Mouse (Mus musculus): ENCODE data around the gene Tmem179b.

Gene Tmem179b

DNA sequence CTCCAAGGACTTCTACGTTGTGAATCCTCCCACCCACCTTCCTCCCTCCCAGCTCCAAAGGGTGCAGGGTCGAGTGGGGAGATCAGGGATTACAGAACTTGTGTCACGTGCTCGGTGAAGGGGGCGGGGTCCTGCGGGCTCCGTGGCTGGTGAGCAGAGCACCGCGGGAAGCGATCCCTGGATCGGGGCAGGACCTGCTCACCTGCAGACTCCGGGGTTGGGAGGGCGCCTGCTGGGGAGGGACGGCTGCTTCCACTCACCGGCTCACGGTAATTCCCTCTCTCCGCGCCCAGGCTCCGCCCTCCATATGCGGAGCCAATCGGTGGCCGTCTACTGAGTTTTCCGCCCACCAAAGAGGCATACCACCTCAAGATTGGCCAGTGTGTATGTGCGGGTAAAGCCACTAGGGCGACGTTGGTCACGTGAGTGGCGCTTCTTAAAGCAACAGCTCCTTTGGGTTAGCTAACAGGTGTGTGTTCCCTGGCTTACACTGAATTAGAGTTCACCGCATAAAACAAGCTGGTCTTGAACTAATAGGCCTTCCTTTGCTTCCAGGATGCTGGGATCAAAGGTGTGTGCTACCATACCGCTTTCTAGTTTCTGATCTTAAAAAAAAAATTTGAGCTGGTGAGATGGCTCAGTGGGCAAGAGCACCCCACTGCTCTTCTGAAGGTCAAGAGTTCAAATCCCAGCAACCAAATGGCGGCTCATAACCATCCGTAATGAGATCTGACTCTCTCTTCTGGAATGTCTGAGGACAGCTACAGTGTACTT lies 11.9 kb upstream of the Tmem179b start, which contains the start of gene Taf6l:
TSS of gene Taf6l (minus strand) at position 410 of the 774 bp plus-strand sequence.
- DNase-seq (ENCODE audit: low spot score), result peak; percentile 97

DNA sequence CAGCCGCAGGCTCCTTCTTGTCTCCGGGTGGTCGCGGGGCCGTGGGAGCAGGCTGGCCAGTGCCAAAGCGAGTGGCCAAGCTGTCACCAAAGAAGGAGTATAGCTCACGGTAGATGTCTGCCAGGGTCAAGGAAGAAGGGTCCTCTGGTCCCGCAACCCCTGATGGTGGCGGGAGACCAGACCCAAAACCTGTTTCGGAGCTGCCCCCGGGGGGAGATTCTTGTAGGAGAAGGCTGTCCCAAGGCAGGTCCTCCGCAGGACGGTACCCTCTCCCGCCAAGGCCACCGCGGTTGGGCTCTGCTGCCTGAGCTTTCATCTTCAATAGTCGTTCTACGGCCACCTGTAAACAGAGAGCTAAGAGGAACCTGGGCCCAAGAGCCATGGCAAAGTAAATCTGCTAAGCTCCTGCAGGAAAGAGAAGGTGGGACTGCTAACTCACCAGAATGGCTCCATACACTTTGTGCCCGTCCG lies 719 bp upstream of the Tmem179b start:
- no peak for DNase-seq (ENCODE audit: low spot score)

DNA sequence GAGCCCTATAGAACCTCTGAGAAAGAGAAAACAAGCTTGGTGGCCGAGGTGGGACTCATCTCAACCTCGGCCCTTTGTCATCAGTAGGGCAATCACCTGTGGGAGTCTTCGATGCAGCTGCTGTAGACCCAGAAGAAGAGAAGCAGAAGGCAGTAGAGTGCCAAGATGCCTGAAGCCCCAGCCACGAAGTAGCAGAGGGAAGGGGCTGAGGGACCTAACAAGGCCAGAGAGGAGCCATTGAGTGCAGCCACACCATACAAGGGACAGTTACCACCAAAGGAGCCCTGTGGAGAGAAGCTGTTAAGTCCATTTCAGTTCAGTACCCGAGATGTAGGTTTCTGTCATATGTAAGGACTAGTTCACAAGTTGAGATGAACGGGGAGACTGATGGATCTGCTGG lies 858 bp downstream of the Tmem179b start:
- no peak for DNase-seq (ENCODE audit: low spot score)

DNA sequence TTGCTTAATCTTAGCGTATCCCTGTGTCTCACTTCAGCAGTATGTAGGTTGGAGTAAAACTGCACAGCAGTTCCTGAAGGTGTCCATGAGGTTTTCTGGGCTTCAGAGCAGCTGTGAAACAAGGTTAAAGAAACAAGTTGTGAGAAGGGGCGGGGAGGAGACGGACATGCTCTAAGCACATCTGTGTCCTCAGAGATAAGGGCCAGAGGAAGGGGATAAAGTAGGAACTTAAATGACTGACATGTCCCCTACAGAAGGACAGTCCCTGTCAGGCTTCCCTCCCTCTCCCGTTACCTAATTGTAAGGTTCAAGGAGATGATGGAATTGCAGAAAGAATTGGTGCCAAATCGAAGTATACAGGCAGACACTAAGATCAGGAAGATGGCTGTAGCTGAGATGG lies 1.3 kb downstream of the Tmem179b start:
- DNase-seq (ENCODE audit: low spot score), result no peak

DNA sequence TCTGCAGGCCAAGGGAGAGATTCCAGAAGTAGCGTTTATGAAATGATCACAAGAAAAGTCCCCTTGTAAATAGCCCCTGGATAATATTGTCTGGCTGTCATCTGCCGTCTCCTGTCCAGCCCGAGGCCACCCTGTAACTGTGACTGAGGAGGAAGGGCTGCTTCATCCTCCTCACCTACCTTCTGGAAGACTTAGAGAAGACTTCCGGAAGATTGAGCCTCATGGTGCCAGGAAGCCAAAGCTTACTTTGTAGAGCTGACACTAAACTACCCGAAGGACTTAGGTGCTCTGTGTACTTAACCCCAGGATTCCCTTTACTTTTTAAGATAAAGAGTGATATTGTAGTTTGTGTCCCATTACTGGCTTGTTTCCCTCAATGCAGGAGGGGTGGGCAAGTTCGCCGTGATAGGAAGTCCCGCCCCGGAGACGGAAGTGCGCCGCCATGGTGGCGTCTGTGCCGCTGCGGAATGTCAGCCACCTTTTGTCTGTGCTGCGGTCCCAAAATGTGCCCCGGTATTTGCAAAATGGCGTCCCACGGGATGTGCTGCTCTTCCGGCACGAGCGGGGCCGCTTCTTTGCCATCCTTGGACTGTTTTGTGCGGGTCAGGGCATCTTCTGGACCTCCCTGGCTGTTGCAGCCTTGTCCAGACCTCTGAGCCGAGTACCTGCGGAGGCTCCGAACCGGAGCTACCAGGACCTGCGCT lies 3.5 kb downstream of the Tmem179b start, which contains the start of gene Tmem223:
TSS of gene Tmem223 (plus strand) at position 430 of the 704 bp plus-strand sequence.
- peak; percentile 82 for DNase-seq (ENCODE audit: low spot score)

DNA sequence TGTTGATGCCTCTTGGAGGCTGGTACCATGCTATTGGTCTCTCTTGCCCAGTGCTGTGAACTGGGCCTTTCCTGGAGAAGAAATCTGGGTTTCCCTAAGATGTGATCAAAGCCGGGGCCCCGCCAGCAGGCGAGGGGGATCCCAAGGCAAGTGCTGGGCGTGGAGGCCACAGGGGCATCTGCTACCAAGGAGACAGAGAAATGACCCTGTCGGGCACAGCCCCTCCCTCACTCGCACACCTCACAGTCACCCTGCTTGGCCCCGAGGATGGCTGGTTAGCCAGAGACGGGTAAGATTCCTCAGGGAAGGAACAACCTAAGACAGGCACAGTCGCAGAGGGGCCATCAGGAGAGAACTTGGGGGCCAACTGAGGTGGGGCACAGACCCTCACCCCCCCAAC lies 8.7 kb downstream of the Tmem179b start:
- DNase-seq (ENCODE audit: low spot score), result no peak

DNA sequence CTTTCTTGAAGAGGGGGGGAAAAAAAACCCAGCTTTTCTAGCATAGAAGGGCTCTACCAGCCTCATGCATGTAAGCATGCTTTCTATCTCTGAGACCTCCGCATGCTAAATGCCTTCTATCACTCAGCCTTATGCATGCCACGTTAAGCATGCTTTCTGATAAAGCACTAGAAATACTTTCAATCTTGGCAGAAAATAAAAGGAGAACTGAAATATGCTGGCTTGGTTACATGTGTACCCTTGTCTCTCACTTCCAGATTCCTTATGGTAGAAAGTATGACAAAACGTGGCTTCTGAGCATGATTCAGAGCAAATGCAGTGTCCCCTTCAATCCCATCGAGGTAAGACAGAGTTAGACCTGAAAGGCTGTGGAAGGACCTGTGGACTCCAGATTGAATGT lies 11.0 kb downstream of the Tmem179b start:
- DNase-seq (ENCODE audit: low spot score), result no peak

DNA sequence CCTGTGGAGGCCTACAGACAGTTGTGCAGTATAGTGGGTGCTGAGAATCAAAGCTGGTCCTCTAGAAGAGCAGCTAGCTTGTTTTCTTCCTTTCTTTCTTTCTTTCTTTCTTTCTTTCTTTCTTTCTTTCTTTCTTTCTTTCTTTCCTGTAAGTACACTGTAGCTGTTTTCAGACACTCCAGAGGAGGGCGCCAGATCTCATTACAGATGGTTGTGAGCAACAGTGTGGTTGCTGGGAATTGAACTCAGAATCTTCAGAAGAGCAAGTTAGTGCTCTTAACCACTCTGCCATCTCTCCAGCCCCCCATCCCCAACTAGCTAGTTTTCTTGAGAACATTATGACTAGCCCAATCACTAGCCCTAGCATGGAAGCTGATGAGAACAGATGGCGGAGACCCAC lies 13.5 kb downstream of the Tmem179b start:
- no peak for DNase-seq (ENCODE audit: low spot score)

DNA sequence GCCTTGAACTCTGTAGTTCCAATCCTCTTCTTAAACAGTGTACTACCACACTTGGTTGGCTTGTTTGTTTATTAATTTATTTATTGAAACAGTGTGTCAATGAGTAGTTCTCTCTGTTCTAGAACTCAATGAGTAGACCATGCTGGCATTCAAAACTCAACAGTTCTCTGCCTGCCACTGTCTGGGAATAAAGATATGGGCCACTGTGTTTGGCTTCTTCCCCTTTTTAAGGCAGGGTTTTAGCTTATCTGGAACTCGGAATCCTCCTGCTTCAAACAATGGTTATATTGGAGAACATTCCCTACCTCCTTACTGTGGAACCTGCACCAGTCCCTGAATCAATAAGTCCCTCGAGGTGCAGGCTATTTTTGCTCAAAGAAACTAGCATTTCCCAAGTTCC lies 15.4 kb downstream of the Tmem179b start:
- no peak for DNase-seq (ENCODE audit: low spot score)

DNA sequence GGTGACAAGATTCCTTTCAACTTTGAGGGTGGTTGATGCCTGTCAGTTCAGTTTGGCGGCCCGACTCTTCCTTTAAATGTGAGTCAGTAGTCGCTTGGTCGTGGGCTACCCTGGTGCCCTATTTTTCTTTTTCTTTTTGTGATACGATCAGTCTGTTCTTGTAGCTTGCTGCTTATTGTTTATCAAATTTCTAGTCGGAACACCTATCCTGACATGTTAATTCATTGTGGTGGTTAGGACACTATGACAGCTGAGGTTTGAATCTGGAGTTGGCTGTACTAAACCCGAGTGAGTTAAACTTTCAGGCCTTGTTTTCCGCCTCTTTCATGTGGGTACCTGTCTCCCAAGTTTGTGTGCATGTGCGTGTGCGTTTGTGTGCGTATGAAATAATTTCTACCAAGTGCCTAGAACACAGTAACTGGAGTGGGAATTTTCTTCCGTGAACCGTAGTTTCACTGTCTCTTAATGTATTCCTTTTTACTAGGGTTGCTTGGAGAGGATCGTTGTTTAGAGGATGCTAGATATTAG lies 16.7 kb downstream of the Tmem179b start:
- no peak for DNase-seq (ENCODE audit: low spot score)

DNA sequence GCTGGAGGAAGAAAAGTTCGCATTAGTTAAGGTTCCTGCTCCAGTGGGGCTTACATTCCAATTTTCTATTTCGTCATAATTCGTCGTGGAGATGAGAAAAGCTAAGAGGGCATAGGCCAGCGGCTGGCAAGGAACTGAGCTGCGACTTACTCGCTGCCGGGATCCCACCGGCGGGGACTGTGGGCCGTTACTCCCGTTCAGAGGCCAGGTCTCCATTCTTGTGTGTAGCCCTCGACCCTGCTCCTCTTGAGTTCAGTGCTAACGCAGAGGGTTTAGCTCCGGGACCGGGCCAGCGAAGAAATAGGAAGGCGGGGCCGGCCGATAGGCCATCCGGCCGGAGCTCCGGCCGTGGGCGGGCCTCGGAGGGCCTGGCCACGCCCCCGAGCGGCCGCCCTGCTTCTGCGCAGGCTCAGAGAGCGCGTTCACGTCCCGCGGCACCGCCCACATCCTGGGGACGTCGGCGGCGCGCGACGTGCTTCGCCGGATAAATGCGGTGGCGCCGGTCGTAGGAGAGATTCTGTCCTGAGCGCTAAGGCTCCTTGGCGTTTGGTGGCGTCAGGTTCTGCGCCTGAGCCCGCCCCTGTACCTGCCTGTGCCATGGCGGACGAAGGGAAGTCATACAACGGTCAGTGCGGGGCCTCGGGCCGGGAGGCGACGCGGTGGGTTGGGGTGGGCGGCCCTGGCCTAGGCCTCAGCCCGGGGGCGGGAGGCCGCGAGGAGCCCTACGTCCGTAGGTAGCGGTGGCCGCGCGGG lies 17.5 kb downstream of the Tmem179b start, which contains the start of gene Nxf1:
TSS of gene Nxf1 (plus strand) at position 439 of the 753 bp plus-strand sequence.
- DNase-seq (ENCODE audit: low spot score), result peak; percentile 92

DNA sequence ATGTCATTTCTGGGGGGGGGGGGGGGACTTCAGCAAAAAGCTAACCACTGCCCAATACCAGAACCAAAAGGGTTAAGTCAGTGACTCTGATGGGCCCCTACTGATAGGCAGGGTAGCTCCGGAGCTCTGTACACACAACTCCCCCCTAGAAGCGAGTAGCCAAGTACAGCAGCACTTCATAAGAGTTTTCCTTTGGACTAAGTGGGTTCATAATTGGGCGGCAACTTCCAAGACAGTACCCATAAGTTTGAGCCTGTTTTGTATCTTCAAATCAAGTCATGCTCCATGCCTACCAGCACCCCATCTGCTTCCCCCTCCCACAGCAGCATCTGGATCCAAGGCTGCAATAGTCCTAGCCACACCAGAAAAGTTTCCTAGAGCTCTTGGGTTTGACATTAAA lies 18.6 kb downstream of the Tmem179b start:
- DNase-seq (ENCODE audit: low spot score), result no peak

DNA sequence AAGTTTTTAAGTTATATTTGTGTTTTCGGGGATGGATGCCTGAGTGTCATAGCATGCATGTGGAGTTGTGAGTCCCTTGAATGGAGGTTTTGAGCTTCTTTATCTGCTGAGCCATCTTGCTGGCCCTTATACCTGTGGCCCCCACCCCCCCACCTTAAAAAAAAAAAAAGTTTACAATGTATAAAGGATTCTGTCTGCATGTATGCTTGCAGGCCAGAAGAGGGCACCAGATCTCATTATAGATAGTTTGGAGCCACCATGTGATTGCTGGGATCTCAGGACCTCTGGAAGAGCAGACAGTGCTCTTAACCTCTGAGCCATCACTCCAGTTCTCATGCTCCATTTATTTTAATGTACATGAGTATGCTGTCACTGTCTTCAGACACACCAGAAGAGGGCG lies 26.9 kb downstream of the Tmem179b start:
- no peak for DNase-seq (ENCODE audit: low spot score)

DNA sequence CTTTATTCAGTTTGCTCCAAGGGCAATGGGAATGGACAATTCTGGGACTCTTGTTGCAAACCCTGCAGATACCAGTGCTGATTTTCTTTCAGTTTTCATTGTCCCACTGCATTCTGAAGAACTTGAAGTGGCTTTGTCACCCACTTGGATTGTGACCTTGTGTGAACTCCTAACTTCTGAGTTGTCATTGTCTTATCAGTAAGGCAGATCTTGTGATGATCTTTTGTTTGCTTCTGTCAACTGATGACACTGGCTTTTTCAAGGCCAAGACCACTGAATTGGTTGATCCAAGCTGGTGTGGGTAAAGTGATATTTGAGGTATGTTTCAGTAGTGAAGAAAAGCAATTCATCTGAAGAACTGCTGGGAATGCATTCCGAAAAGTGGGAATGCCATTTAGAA lies 28.9 kb downstream of the Tmem179b start:
- DNase-seq (ENCODE audit: low spot score), result no peak

DNA sequence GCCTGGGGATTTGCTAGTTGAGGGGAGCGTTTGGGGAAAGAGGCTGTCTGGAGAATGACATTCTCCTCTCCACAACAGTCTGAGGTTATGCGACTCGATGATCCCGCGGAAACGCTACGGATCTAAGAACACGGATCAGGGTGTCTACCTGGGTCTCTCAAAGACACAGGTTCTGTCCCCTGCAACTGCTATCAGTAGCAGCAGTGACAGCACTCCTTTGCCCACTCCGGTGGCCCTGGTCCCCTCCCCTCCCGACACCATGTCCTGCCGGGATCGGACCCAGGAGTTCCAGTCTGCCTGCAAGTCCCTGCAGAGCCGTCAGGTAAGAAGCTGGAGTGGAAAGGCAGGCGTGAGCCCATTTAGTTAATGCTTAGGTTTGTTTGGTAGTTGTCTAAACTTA lies 32.1 kb downstream of the Tmem179b start:
- no peak for DNase-seq (ENCODE audit: low spot score)

DNA sequence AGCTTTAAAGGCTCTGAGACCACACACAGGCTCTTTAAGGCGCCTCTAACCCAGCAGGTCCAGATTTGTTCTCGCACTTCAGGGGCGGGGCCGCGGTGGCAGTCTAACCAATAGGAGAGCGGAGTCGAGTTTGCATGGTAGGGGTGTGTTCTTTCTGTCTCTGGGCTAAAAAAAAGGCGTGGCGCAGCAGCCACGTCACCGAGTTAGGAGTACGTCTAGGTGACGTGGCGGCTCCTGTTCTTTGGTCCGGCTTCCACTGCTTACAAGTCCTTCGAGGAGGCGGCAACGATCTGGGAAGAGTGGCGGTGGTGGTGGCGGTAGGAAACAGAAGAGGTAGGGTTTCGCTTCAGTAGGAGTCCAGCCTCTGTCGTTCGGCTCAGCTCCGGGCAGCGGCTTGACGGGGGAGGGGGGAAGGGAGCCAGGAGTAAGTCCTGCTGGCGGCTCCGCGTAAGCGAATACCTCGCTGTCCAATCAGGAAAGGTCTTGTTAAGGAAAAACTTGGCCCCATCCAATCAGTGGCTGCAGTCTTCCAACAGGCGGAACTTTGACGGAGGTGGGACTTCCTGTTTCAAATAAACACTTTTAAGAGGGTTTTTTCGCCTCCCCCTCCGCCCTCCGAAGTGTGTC lies 32.9 kb downstream of the Tmem179b start, which contains the start of gene Stx5a:
TSS of gene Stx5a (plus strand) at position 171 of the 627 bp plus-strand sequence.
- DNase-seq (ENCODE audit: low spot score), result peak; percentile 98

DNA sequence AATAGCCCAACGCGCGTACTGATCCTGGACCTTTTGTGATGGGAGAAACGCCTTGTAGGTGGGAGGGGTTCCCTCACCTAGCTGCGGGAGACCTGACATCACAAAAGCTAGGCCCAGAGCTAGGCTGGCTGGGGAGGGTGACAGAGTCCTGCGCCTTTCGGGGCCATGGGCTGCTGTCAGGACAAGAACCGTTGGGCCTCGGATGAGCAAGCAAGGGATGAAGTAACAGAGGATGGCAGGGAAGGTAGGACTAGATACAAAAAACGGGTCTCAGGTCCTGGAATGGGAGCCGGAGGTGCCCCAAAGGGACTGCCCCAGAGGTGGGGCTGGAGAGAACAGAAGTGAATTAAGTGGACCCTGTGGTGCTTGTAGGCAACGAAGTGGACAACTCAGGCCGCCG lies 33.7 kb downstream of the Tmem179b start, which contains the start of gene 1700092M07Rik:
TSS of gene 1700092M07Rik (plus strand) at position 116 of the 400 bp plus-strand sequence.
- no peak for DNase-seq (ENCODE audit: low spot score)

DNA sequence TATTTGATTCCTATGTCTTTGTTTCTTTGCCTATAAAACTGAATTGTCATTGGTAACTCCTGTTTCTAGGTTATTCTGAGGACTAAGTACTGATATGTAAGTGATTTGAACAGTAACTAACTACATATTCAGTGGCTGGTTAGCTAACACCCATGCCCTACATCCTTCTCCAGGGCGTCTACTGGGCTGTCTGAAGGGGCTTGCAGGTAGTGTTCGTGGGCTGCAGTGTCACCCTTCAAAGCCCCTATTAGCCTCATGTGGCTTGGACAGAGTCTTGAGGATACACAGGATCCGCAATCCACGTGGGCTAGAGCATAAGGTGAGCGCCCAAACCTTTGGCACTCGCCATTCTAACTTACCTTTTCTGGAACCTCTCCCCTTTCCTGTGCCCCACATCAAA lies 34.6 kb downstream of the Tmem179b start:
- no peak for DNase-seq (ENCODE audit: low spot score)

DNA sequence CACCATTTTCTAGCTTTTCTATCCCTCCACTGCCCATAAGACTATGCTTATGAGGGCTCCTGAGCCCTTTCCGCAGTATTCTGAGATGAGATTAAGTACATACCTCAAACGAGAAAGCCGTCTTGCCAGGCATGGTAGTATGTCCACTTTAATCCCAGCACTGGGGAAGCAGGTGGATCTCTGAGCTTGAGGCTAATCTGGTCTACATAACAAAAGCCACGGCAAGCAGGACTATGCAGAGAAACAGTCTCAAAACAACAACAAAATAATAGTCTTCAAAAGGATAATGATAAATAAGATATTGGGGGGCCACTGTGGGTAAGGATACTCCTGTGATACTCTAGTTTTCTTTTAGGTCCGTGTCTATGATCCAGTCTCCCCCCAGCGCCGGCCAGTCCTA lies 35.4 kb downstream of the Tmem179b start:
- DNase-seq (ENCODE audit: low spot score), result no peak

DNA sequence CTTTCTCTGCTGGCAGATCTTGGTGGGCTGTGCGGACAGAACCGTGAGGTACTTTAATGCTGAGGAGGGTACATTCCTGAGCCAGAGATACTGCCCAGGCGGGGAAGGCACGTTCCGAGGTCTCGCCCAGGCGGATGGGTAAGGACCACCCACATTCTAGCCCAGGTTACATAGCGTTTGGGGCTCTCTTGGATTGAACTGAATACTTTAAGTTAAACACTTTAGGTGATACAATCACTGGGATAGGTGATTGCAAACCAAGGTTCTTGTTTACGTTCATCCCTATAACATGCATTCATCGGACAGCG lies 38.2 kb downstream of the Tmem179b start:
- no peak for DNase-seq (ENCODE audit: low spot score)

DNA sequence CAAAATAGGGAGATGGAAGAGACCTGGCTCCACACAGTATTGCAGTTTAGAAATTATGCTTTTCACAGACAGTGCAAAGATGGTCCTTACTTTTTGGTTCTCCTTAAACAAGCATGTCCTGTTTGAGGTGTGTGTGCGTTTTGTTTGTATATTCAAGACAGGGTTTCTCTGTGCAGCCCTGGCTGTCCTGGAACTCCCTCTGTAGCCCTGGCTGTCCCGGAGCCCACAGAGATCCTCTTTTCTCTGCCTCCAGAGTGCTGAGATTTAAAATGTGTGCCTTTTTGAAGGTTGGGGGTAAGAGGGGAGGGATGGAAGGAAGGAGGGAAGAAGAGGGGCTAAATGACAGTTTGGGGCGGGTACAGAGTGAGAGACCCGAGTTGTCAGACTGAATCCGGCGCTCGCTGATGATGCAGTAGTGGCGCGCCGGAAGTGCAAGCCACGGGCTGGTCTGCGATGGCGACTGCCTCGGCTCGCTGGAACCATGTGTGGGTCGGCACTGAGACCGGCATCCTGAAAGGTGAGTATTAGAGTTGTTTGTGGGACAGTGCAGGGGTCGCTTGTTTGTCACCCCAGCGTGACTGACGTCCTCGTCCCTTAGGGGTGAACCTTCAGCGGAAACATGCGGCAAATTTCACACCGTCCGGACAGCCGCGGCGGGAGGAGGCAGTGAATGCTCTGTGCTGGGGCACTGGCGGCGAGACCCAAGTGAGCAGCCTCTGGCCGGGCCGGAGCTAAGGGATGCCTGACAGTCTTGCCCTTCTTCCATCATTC lies 38.7 kb downstream of the Tmem179b start, which contains the start of gene Wdr74:
TSS of gene Wdr74 (plus strand) at position 439 of the 771 bp plus-strand sequence.
- DNase-seq (ENCODE audit: low spot score), result peak; percentile 93

Data from lung, postnatal 25 days (tissue).